Mouse (Mus musculus): ENCODE measurements around the gene Vldlr.

The Vldlr gene

GRCm38 (mm10) chr19:27216318-27216717, at the start of gene Vldlr:
Gene Vldlr, plus strand, starts transcription at chr19:27216484.
- peak; percentile 1; the same call in 1 of the 2 replicates for ATAC-seq (ENCODE audit: insufficient number of reproducible peaks, low FRiP score, low TSS enrichment)

- ATAC-seq (ENCODE audit: insufficient number of reproducible peaks, low FRiP score, low TSS enrichment): no peak
Measured at GRCm38 (mm10) chr19:27167601-27168319, 48.5 kb upstream of the Vldlr start.

- ATAC-seq (ENCODE audit: insufficient number of reproducible peaks, low FRiP score, low TSS enrichment): no peak
Measured at GRCm38 (mm10) chr19:27173836-27174235, 42.4 kb upstream of the Vldlr start.

- no peak for ATAC-seq (ENCODE audit: insufficient number of reproducible peaks, low FRiP score, low TSS enrichment)
Measured at GRCm38 (mm10) chr19:27175617-27176016, 40.7 kb upstream of the Vldlr start.

- ATAC-seq (ENCODE audit: insufficient number of reproducible peaks, low FRiP score, low TSS enrichment): no peak
Measured at GRCm38 (mm10) chr19:27176558-27176957, 39.7 kb upstream of the Vldlr start.

DNA sequence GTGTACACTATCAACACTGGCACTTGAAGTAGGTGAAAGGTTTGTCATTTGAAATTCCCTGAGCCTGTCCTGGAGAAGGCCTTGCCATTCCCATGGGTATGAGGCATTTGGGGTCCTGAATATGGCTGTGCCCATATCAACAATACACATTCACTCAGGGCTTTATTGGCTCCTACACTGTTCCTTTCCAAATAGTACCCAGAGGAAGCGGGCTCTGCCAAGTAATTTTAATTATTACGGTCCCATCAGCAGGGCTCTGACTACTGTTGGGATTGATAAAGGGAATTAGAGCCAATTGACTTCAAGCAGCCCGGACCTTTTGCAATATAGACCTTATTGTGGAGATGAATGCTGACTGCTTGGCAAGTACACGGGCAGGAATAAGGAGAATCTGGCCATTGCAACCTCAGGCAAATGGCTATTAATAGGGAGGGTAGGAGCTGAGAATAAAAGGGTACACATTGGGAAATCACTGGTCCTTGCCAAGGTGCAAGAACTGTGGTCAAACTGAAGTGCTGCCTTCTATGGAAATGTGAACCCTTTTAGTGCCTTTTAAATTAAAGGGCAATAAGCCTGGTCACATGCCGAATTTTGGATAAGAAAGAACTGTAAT, 38.0 kb upstream of the Vldlr start:
- ATAC-seq (ENCODE audit: insufficient number of reproducible peaks, low FRiP score, low TSS enrichment): no peak

GRCm38 (mm10) chr19:27180351-27181122, 35.7 kb upstream of the Vldlr start:
- no peak for ATAC-seq (ENCODE audit: insufficient number of reproducible peaks, low FRiP score, low TSS enrichment)

DNA sequence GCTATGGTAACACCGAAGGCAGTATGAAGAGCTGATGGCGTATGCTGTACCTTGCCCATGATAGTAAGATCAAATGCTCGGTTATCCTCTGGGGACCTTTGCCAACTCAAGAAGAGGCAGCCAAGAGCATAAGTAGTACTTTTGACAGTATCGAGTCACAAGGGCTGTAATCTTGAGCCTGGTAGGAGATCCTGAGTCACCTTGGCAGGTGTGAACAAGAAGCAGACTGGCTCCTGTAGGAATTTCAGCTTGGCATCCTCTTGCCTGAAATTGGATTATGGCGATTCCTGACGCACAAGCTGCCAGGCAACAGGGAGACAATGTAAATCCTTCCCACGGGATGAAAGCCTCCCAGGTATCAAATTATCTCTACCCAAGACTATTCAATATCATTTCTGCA, 32.8 kb upstream of the Vldlr start:
- ATAC-seq (ENCODE audit: insufficient number of reproducible peaks, low FRiP score, low TSS enrichment): no peak

GRCm38 (mm10) chr19:27203711-27204238, 12.5 kb upstream of the Vldlr start:
- ATAC-seq (ENCODE audit: insufficient number of reproducible peaks, low FRiP score, low TSS enrichment): no peak

- ATAC-seq (ENCODE audit: insufficient number of reproducible peaks, low FRiP score, low TSS enrichment): peak; percentile 45; the same call in 1 of the 2 replicates
Measured at GRCm38 (mm10) chr19:27210991-27211390, 5.3 kb upstream of the Vldlr start.

DNA sequence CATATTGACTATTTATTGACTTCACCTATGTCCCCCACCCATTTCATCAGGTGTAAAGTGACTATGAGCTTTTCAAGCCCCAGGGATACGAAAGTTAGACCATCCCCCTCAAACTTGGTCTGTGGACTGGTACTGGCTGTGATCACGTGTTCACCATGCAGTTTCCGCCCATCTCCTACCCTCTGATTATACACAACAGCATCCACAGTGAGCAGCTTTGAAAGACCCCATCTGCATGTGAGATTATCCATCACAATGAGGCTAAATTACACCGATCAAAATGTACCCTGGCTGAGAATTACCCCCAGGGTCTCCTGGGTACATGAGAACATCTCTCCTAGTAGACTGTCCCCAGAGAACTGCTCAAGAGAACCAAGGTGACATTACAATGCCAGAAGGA, 688 bp upstream of the Vldlr start:
- no peak for ATAC-seq (ENCODE audit: insufficient number of reproducible peaks, low FRiP score, low TSS enrichment)

GRCm38 (mm10) chr19:27216767-27217403, 601 bp downstream of the Vldlr start:
- peak; percentile 83 for ATAC-seq (ENCODE audit: insufficient number of reproducible peaks, low FRiP score, low TSS enrichment)

- peak; percentile 21 for ATAC-seq (ENCODE audit: insufficient number of reproducible peaks, low FRiP score, low TSS enrichment)
Measured at GRCm38 (mm10) chr19:27217404-27217940, 1.2 kb downstream of the Vldlr start.

- ATAC-seq (ENCODE audit: insufficient number of reproducible peaks, low FRiP score, low TSS enrichment): peak; percentile 6; the same call in 1 of the 2 replicates
Measured at GRCm38 (mm10) chr19:27217941-27218411, 1.7 kb downstream of the Vldlr start.

DNA sequence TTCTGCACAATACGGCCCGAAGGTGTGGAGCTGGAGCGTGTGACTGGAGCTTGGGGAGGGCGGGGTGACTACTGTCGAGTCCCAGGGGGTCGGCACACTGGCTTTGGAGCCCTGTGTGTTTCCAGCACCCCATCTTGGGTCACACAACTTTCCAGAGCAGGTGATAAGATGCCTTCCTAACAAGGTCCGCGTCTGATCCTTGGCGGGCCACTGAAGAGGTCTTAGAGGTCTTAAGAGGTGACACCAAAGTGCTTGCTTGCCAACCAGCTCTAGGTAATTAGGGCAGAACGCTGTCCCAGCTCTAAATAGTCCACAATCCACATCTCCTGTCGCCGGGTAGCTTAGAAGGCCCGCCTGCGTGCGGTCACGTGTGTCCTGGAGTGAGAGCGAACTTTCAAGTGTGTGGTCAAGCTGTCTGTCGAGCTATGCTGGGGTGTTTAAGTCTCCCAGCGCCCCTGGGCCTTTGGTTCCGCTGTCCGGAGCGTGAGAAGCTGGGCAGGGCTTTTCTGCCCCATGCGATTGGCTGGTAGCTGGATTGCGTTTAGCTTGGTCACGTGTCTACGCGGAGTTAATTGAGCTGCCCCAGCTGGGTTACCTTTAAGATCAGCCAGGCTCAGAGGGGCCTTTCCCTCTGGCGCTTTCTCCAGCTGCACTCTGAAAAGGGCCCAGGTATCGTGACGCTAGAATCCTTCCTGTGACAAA, 2.4 kb downstream of the Vldlr start:
- ATAC-seq (ENCODE audit: insufficient number of reproducible peaks, low FRiP score, low TSS enrichment): peak; percentile 36; the same call in 1 of the 2 replicates

- no peak for ATAC-seq (ENCODE audit: insufficient number of reproducible peaks, low FRiP score, low TSS enrichment)
Measured at GRCm38 (mm10) chr19:27219586-27219985, 3.3 kb downstream of the Vldlr start.

DNA sequence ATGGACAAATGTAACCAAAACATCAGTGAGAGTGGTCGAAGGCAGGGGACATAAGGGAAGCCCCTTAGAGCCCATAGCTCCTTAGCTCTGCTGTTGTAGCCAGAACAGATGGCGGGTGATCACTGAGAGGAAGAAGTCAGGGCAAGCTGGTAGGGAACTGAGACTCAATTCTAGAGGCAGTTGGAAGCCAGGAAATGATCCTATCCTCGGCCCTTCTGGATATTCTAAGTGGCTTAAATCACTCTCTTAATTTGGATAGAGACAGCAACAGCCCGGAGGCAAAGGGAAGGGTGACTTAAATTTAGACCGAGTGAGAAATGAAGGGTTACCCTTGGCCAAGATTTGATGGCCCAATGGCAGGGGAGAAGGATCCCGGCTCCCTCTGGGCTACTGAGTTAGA, 6.8 kb downstream of the Vldlr start:
- peak; percentile 59 for ATAC-seq (ENCODE audit: insufficient number of reproducible peaks, low FRiP score, low TSS enrichment)

DNA sequence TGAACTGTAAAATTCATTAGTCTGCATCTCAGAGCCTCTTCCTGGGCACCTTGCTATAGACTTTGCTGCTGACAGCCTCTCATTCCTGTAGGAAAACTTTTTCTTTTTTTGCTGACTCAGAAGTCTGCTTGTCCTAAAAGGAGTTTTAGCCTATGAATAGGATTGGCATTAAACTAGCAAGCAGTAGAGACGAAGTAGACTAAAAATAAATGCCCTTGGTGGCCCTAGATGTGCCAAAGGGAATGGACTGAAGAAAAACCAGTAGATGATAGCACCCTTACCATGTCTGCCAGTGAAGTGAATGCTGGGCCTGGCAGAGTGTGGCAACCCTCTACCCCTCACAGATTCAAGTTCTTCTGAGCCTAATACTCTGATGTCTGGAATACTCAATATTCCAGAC, 8.1 kb downstream of the Vldlr start:
- no peak for ATAC-seq (ENCODE audit: insufficient number of reproducible peaks, low FRiP score, low TSS enrichment)

- no peak for ATAC-seq (ENCODE audit: insufficient number of reproducible peaks, low FRiP score, low TSS enrichment)
Measured at GRCm38 (mm10) chr19:27226626-27227025, 10.3 kb downstream of the Vldlr start.
